In genomic region chr7:72047588-72048585, GRCm38 (mm10) we compare ENCODE assay signal across 14 mouse cellular contexts.
DNase-seq lines count a peak whose midpoint lies in the region; TF ChIP-seq lines count a peak whose summit lies in the region.
"Had no signal": no experiment of that assay in that cellular context is flagged by ENCODE, and none has a peak within 500 bp of the region (broad histone marks: within the 10 kb centered on the region; RNA-seq: fewer than 3 reads in every experiment).

No protein-coding gene starts in this region.

- DNase-seq in heart, adult 11 months, result peak; percentile 30
- DNase-seq in heart, adult 18-20 months, result no peak
- DNase-seq in left cerebral cortex, adult 11 months (ENCODE audit: low spot score), result peak; percentile 2
- no peak for DNase-seq in left cerebral cortex, postnatal 4 days
- DNase-seq in frontal cortex, postnatal 14 days (ENCODE audit: low spot score in 2 of 2), result peak; percentile 9 to 10
- DNase-seq in gastrocnemius, postnatal 25 days, result no peak
- DNase-seq in urinary bladder, adult 2 months (ENCODE audit: low spot score), result no peak
- DNase-seq: B cell, adult 2 months; thymus, postnatal 36 days had no signal

- no peak for TF ChIP-seq POLR2A in myocyte (IDR thresholded peaks at IDR 0.05; ENCODE audit: insufficient read length, low read depth)

- H3K79me2 ChIP-seq in myocyte (ENCODE audit: control insufficient read depth, insufficient read depth), result no peaks in the 10 kb centered on the region

- H3K36me3 ChIP-seq in myocyte (ENCODE audit: control insufficient read depth, insufficient read depth), result no peaks in the 10 kb centered on the region
- H3K36me3 ChIP-seq: embryonic facial prominence, embryonic 12.5 days; heart, embryonic 13.5 days; limb, embryonic 10.5 days; neural tube, embryonic 15.5 days had no signal

- no peaks in the 10 kb centered on the region for H3K27me3 ChIP-seq in myocyte (ENCODE audit: control insufficient read depth, insufficient read depth, insufficient read length)
- H3K27me3 ChIP-seq: embryonic facial prominence, embryonic 12.5 days; heart, embryonic 13.5 days; neural tube, embryonic 15.5 days had no signal

- intact Hi-C loops in left cerebral cortex, postnatal 4 days (cut with DNase I), result no loop called here

- no peak overlapping the region for H3K4me3 ChIP-seq in myocyte
- H3K4me3 ChIP-seq: embryonic facial prominence, embryonic 12.5 days; heart, embryonic 13.5 days; limb, embryonic 10.5 days; neural tube, embryonic 15.5 days had no signal

- no peak overlapping the region for H3ac ChIP-seq in myocyte (ENCODE audit: control insufficient read depth, insufficient read length)

- H3K4me2 ChIP-seq in myocyte (ENCODE audit: low read depth), result peak overlapping the region; percentile 30
- H3K4me2 ChIP-seq: embryonic facial prominence, embryonic 12.5 days; heart, embryonic 13.5 days; neural tube, embryonic 15.5 days had no signal

TF ChIP-seq in myocyte, 11 proteins besides CTCF, POLR2A, EP300 and RAD21:
- TF ChIP-seq CEBPB (IDR thresholded peaks at IDR 0.05; ENCODE audit: insufficient read depth, poor library complexity, severe bottlenecking), result no peak

Comparison
In these comparisons a context has a peak if more than half of its experiments do, and no peak if none do; other contexts are left out.
1. DNase-seq: peak in heart, adult 11 months (single experiment), left cerebral cortex, adult 11 months (single experiment) and frontal cortex, postnatal 14 days (2 of 2); none in heart, adult 18-20 months (0 of 2), left cerebral cortex, postnatal 4 days (single experiment), gastrocnemius, postnatal 25 days (single experiment) and urinary bladder, adult 2 months (single experiment).